Mouse (Mus musculus): ENCODE results near the gene Prr29.

DNA sequence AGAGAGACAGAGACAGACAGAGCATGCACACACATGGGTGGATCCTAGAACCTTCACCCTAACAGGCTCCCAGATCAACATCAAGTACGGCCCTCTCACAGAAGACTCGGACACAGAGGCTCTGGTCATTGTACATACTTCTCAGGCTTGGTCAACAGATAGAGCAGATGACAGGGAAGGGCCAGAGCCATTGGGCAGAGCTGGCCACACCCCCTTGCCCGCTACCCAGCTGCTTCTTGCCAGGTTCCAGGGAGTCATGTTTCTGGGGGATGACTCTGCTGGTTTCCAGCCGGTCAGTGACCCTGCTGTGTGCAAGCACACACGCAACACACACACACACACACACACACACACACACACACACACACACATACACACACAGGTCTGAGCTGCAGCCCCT, 14.4 kb upstream of the Prr29 start:
- TF ChIP-seq CTCF (IDR thresholded peaks at IDR 0.05; ENCODE audit: low read depth) (no peak), EP300 (optimal IDR thresholded peaks at IDR 0.05) (no peak)

Measured in stomach, postnatal 0 days (tissue).